Mouse (Mus musculus) neutrophil, adult 65 days (primary cell): ENCODE measurements around the gene Hmgn1. TPM values are rescaled to one million over a fixed set of nuclear protein-coding genes. Genes with fewer than 3 reads are reported as not detected.

Experiments used
- total RNA-seq: library from RNA; stranded (reverse); gene quantifications from 2 replicates; pipeline ENCODE4 v1.2.4, GENCODE M21; 2023

Hmgn1 gene
- 12.6 and 17.4 TPM in 2 replicates for total RNA-seq

GRCm38 (mm10) chr16:96127657-96128344 lies at the start of gene Hmgn1:
TSS of gene Hmgn1 (minus strand) at chr16:96127729.

DNA sequence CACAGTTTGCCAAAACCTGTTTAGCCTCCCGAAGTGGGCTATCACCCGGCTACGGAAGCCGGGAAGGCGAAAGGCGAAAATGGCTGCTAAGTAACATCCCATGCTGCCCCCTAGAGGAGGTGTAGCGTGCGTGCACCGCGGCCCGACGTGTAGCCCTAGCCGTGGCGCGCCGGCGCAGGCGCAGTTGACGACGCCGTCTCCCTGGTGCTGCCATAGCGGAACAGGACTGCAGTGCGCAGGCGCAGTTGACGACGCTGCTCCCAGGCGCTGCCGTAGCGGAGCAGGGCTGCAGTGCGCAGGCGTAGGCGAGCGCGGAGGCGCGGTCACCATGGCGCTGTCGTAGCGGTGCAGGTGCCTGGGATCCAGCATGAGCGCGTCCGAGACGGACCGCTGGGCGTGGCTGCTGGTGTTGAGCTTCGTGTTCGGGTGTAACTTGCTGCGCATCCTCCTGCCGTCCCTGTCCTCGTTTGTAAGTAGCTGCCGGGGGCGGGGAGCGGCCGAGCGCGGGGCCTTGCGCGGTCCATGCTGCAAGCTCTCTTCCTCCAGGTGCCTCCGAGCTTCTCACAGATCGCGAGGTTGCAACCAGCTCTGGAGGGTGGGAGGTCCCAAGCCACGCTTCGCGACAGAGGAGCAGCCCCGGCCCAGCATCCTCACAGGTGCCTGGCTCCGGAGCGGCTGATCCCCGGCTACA lies 17.7 kb upstream of the Hmgn1 start, which contains the start of gene Wrb:
Wrb (plus strand) TSS at position 298 of the 691 bp plus-strand sequence.

DNA sequence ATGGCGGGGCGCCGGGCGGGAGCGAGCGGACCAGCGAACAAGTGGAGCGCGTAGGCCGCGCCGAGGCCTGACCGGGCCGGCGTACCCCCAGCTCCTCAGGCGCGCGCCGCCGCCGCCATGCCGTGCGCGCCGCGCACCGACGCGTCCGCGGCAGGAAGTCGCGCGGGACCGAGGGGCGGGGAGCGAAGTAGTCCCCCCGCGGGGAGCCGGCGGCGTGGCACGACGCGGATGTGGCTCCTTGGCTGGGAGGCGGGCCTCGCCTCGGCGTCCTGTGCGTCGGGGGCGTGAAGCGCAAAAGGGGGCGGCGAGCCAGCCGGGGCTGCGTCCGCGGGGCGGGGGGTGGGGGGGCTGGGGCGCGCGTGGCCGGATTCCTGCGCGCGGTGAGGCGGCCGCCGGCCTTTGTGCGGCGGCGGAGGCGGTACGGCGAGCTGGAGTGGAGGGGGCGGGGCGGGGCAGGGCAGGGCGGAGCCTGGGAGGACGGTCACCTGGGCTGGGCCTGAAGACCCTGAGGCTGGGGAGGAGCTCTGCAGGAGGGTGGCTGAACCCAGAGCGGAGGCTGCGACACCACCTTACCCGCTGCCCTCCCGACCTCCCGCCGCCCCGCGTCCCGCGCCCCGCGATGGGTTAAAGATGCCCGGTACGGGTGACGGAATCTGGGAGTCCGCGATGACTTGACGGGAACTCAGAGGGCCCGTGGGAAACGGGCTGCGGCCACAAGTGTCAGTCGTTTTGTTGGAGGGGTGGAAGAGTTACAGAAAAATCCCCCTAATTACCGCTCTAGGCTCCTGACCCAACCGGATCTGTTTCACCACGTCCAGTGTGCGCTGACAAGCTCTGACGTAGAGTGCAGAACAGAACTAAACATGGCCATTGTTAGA lies 45.0 kb downstream of the Hmgn1 start, which contains the start of gene Brwd1:
Brwd1 (minus strand) TSS at position 226 of the 878 bp plus-strand sequence.

Other genes starting within 250 kb of the Hmgn1 start
- gene Psmg1, start 136.8 kb downstream of the Hmgn1 start, total RNA-seq = 5.3 and 8.3 TPM in 2 replicates
- gene Brwd1, start 45.2 kb downstream of the Hmgn1 start, total RNA-seq = 44.4 and 95.9 TPM in 2 replicates
- gene Wrb, start 17.7 kb upstream of the Hmgn1 start, total RNA-seq = 2.4 and 4.0 TPM in 2 replicates
- not detected in 2 replicates for gene Lca5l, start 64.5 kb upstream of the Hmgn1 start, total RNA-seq
- not detected in 2 replicates for gene Sh3bgr, start 72.7 kb upstream of the Hmgn1 start, total RNA-seq
- 0.09 TPM in 1 of 2 replicates, not detected in the other for gene B3galt5, start 108.1 kb upstream of the Hmgn1 start, total RNA-seq